Mouse (Mus musculus) left cerebral cortex, adult 2 months (tissue): ENCODE results near the gene Krtap12-1. TPM values are rescaled to one million over a fixed set of nuclear protein-coding genes. Genes with fewer than 3 reads are reported as not detected.
"Not testable (repeated sequence)": the region's sequence is repeated elsewhere in the genome, so short reads cannot be mapped to it uniquely, and the experiment has no call there.

ENCODE experiments used
- DNase-seq, 2 experiments: peaks; one replicate each; pipeline ENCODE4 v3.0.0; 2021 to 2022; ENCODE audit warnings: low spot score in 2 of 2, mixed read lengths in 1 of 2; ENCODE audit errors: extremely low spot score in 1 of 2
- H3K27ac ChIP-seq: fragments of 200-600 bp; 2 replicates; pipeline ENCODE4 v1.8.1; 2022
- H3K4me3 ChIP-seq: fragments of 200-600 bp; 2 replicates; pipeline ENCODE4 v1.8.1; 2022
- CTCF ChIP-seq: fragments of 200-600 bp; IDR thresholded peaks from 2 replicates; pipeline ENCODE4 v1.8.1; 2022; ENCODE audit warnings: antibody characterized with exemption, mild to moderate bottlenecking, moderate library complexity
- intact Hi-C: fragments of 180-260 bp; cut with DNase I; formaldehyde crosslinking; loops from one replicate; pipeline ENCODE4 v1.15.1; 2025
- total RNA-seq, 2 experiments: library from RNA; stranded (reverse); gene quantifications; 2 replicates each; pipeline ENCODE4 v1.2.3; 2021

Gene Krtap12-1
- total RNA-seq, 2 experiments from 2014 or later, result not detected

GRCm38 (mm10) chr10:77713734-77714133, 6.7 kb upstream of the Krtap12-1 start:
- intact Hi-C loops, result no loop called here
- Histone ChIP-seq H3K4me3 (no peak overlapping the region), H3K27ac (no peak overlapping the region)
- no peak for TF ChIP-seq CTCF
- no peak for DNase-seq

DNA sequence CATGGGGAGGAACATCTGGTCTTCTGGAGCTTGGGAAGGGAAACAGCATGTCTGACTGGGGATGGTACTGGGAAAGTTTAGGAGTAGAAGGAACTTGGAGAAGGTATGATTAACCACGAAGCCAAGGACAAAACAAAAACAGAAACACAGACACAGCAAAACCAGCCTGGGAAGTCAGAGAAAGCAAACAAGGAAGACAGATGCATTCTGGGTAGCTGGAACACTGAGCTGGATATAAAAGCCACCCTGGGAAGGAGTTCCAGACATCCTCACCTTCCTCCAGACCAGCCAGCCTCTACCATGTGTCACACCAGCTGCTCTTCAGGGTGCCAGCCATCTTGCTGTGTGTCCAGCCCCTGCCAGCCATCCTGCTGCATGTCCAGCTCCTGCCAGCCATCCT, 4.9 kb upstream of the Krtap12-1 start, which contains the start of gene Gm10142:
Gm10142 (plus strand) TSS at position 301 of the 400 bp plus-strand sequence.
- Histone ChIP-seq H3K27ac (no peak within 1 kb of the TSS), H3K4me3 (no peak within 1 kb of the TSS)
- no peak for TF ChIP-seq CTCF
- intact Hi-C loops, result no loop called here
- DNase-seq, result no peak

DNA sequence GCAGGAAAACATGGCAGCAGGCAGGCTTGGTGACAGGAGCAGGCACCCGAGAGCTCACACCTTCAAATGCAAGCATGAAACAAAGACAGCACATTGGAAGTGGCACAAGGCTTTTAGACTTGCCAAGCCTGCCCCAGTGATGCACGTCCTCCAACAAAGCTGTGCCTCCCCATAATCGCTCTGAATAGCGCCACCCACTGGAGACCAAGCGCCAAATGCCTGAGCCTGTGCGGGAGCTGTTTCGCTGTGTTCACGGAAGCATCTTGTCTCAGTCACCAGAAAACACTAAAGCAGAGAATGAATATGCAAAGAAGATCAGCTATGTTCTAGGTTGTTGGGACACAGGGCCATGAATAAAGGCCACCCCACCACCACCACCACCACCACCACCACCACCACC, 4.5 kb downstream of the Krtap12-1 start:
- intact Hi-C loops, result loop anchor here (5.0 kb wide), 1 partner anchor 152 kb away; no protein-coding TSS in a partner anchor
- no peak; the same call in 1 of the 2 replicates for TF ChIP-seq CTCF
- no peak overlapping the region for H3K27ac ChIP-seq
- no peak for DNase-seq
- H3K4me3 ChIP-seq, result no peak overlapping the region

- DNase-seq, result no peak
- H3K27ac ChIP-seq, result no peak within 1 kb of the TSS
- intact Hi-C loops, result no loop called here
- H3K4me3 ChIP-seq, result no peak within 1 kb of the TSS
- no peak for TF ChIP-seq CTCF
Measured at GRCm38 (mm10) chr10:77726186-77726585, 5.8 kb downstream of the Krtap12-1 start, which contains the start of gene Gm10100. Gene Gm10100, plus strand, starts transcription at chr10:77726486.

DNA sequence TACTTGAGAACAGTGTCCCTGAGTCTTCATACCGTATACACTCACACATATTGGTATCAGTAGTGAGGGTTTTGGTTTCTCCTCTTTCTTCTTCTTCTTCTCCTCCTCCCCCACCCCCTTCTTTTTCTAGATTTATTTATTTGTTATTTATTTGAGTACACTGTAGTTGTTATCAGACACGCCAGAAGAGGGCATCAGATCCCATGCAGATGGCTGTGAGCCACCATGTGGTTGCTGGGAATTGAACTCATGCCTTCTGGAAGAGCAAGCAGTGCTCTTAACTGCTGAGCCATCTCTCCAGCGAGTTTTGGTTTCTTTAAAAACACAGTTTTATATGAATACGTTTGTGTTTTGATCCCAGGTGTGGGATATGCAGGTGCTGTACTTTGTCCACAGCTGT, 7.9 kb downstream of the Krtap12-1 start:
- Histone ChIP-seq H3K27ac (no peak overlapping the region), H3K4me3 (no peak overlapping the region)
- intact Hi-C loops, result no loop called here
- DNase-seq, result no peak
- TF ChIP-seq CTCF, result peak; percentile 27

GRCm38 (mm10) chr10:77729241-77729640, 8.8 kb downstream of the Krtap12-1 start:
- no peak for DNase-seq
- intact Hi-C loops, result no loop called here
- no peak overlapping the region for H3K27ac ChIP-seq
- TF ChIP-seq CTCF, result peak; percentile 30
- no peak overlapping the region for H3K4me3 ChIP-seq

DNA sequence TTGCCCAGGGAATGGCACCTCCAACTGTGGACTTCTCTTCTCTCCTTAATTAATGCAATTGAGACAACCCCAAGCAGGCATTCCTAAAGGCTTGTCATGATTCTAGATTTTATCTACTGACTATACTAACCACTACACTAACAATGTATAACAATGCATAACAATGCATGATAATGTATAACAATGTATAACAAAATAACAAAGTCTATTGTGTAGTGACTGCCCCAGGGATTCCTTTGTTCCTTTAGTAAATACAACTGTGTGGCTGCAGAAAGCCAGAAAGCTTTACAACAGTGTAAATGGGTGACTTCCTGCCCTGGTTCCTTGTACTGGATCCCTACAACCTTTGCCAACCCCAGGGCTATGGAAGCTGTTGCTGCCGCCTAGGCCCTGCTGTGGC, 15.5 kb downstream of the Krtap12-1 start:
- intact Hi-C loops, result no loop called here
- no peak overlapping the region for H3K4me3 ChIP-seq
- TF ChIP-seq CTCF, result no peak
- no peak overlapping the region for H3K27ac ChIP-seq
- no peak for DNase-seq

DNA sequence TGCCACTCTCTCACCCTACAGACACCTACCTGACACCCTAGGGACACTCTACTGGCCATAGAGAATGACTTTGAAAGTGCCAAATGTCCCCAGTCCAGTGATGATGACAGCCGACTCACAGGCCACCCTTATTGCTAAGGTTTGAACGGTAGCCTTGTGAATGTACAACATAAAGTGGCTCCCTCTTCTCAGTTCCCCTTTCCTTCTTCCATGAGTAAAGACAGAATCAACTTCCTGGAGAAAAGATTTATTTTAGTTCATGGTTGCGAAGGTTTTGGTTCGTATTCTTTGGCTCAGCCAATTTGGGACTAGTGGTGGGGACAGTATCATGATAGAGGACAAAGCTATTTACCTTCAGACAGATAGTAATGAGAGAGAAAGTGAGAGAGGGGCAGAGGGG, 18.5 kb downstream of the Krtap12-1 start:
- no peak for DNase-seq
- intact Hi-C loops, result no loop called here
- TF ChIP-seq CTCF, result no peak
- H3K4me3 ChIP-seq, result no peak overlapping the region
- no peak overlapping the region for H3K27ac ChIP-seq

DNA sequence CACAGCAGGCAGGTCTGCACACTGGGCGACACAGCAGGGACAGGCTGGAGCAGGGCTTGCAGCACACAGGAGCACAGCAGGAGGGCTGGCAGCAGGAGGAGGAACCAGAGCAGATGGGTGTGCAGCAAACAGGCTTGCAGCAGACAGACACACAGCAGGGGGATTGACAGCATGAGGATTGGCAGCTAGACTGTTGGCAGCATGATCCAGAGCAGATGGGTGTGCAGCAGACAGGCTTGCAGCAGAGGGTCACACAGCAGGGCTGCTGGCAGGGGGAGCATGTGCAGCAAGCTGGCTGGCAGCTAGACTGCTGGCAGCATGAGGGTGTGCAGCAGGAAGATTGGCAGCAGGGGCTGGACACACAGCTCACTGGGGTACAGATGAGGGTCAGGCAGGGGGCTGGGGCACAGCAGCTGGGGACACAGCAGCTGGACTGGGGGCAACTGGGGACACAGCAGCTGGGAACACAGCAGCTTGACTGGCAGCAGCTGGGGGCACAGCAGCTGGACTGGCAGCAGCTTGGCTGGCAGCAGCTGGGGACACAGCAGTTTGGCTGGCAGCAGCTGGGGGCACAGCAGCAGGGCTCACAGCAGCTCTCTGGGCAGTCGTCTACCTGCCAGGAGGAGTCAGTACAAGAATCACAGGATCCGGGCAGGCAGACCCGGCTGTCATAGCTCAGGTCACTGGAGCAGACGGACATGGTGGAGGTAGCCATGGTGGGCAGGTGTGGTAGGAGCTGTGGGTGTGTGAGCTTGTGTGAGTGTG, 21.7 kb downstream of the Krtap12-1 start, which contains the start of gene Gm18596:
Gm18596 (minus strand) TSS at position 715 of the 765 bp plus-strand sequence.
- H3K4me3 ChIP-seq, DNase-seq, H3K27ac ChIP-seq, intact Hi-C loops: not testable (repeated sequence)

- DNase-seq, H3K27ac ChIP-seq, H3K4me3 ChIP-seq, intact Hi-C loops: not testable (repeated sequence)
Measured at GRCm38 (mm10) chr10:77750686-77751085, 30.3 kb downstream of the Krtap12-1 start.

GRCm38 (mm10) chr10:77751254-77751653, 30.9 kb downstream of the Krtap12-1 start, which contains the start of gene Gm9736:
Gene Gm9736, minus strand, starts transcription at chr10:77751354.
- intact Hi-C loops, H3K4me3 ChIP-seq, DNase-seq, H3K27ac ChIP-seq: not testable (repeated sequence)

DNA sequence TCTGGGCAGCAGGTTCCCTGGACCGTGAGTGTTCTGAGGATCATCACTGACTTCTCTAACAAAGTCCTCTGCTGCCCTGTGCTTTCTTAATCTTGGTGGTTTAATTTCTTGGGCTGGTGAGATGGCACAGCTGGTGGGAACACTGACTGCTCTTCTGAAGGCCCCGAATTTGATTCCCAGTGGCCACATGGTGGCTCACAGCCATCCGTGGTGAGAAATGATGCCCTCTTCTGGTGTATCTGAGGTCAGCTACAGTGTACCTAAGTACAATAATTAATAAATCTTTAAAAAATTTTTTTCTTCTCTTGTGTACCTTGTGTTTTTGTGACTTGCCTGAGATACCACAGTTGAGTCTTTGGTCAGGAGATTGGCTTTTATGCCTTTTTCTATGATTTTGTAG, 31.9 kb downstream of the Krtap12-1 start:
- DNase-seq, intact Hi-C loops, H3K27ac ChIP-seq, H3K4me3 ChIP-seq: not testable (repeated sequence)

GRCm38 (mm10) chr10:77753448-77753847, 33.0 kb downstream of the Krtap12-1 start:
- intact Hi-C loops, result no loop called here
- Histone ChIP-seq H3K27ac (no peak overlapping the region), H3K4me3 (no peak overlapping the region)
- TF ChIP-seq CTCF, result no peak; the same call in 1 of the 2 replicates
- no peak for DNase-seq

DNA sequence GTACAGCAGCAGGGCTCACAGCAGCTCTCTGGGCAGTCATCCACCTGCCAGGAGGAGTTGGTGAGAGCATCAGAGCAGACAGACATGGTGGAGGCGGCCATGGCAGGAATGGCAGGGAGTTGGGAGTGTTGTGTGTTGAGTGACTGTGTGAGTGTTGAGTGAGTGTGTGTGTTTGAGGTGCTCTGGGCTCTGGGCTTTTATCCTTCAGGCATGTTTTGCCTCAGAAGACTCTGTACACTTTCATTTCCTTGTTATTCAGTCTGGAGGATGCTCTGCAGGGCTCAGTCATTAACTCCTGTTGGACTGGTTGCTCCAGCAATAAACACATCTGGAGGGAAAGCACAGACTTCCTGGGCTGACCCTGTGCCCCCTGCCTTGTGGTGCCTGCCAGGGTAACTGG, 39.2 kb downstream of the Krtap12-1 start, which contains the start of gene Gm3233:
Gm3233 (minus strand) TSS at position 101 of the 400 bp plus-strand sequence.
- DNase-seq, H3K27ac ChIP-seq, H3K4me3 ChIP-seq, intact Hi-C loops: not testable (repeated sequence)
